Mouse (Mus musculus) kidney, adult 8-10 months (tissue): Measurements from ENCODE around the gene Mthfd1l.

Source experiments
- DNase-seq, 2 experiments: peaks; one replicate each; pipeline ENCODE4 v3.0.0; 2022

Gene Mthfd1l

GRCm38 (mm10) chr10:4160242-4160785 lies 187.4 kb downstream of the Mthfd1l start:
- no peak for DNase-seq

GRCm38 (mm10) chr10:4162049-4162448 lies 189.1 kb downstream of the Mthfd1l start:
- DNase-seq, result no peak

- no peak for DNase-seq
Measured at GRCm38 (mm10) chr10:4162976-4163375, 190.1 kb downstream of the Mthfd1l start.

GRCm38 (mm10) chr10:4164681-4165080 lies 191.8 kb downstream of the Mthfd1l start:
- no peak for DNase-seq

- peak in 1 of 2 experiments; percentile 25 for DNase-seq
Measured at GRCm38 (mm10) chr10:4168222-4168798, 195.4 kb downstream of the Mthfd1l start.

GRCm38 (mm10) chr10:4174229-4174628 lies 201.3 kb downstream of the Mthfd1l start:
- no peak for DNase-seq

GRCm38 (mm10) chr10:4174717-4175116 lies 201.8 kb downstream of the Mthfd1l start:
- DNase-seq, result no peak

- no peak for DNase-seq
Measured at GRCm38 (mm10) chr10:4177285-4177684, 204.4 kb downstream of the Mthfd1l start.

- no peak for DNase-seq
Measured at GRCm38 (mm10) chr10:4179049-4179790, 206.3 kb downstream of the Mthfd1l start.

- peak in 1 of 2 experiments; percentile 2 for DNase-seq
Measured at GRCm38 (mm10) chr10:4181953-4182352, 209.0 kb downstream of the Mthfd1l start.

- DNase-seq, result no peak
Measured at GRCm38 (mm10) chr10:4182406-4182805, 209.5 kb downstream of the Mthfd1l start.

- peak; percentile 3 to 7 for DNase-seq
Measured at GRCm38 (mm10) chr10:4188614-4189402, 215.9 kb downstream of the Mthfd1l start.

- no peak for DNase-seq
Measured at GRCm38 (mm10) chr10:4189422-4189821, 216.5 kb downstream of the Mthfd1l start.

GRCm38 (mm10) chr10:4198978-4199377 lies 226.1 kb downstream of the Mthfd1l start:
- DNase-seq, result no peak

GRCm38 (mm10) chr10:4199926-4200325 lies 227.0 kb downstream of the Mthfd1l start:
- no peak for DNase-seq

- DNase-seq, result no peak
Measured at GRCm38 (mm10) chr10:4200546-4201104, 227.7 kb downstream of the Mthfd1l start.

GRCm38 (mm10) chr10:4201141-4201540 lies 228.2 kb downstream of the Mthfd1l start:
- DNase-seq, result no peak

- DNase-seq, result peak in 1 of 2 experiments; percentile 13
Measured at GRCm38 (mm10) chr10:4203651-4204050, 230.7 kb downstream of the Mthfd1l start.

GRCm38 (mm10) chr10:4209040-4209439 lies 236.1 kb downstream of the Mthfd1l start:
- DNase-seq, result no peak

GRCm38 (mm10) chr10:4210313-4211066 lies 237.6 kb downstream of the Mthfd1l start:
- no peak for DNase-seq

- DNase-seq, result no peak
Measured at GRCm38 (mm10) chr10:4211067-4211447, 238.1 kb downstream of the Mthfd1l start.
